Mouse (Mus musculus): Measurements from ENCODE around the gene Snupn. TPM values are rescaled to one million over a fixed set of nuclear protein-coding genes. Genes with fewer than 3 reads are reported as not detected.
A peak's percentile ranks its signal among the peaks of the same experiment; 100 is the strongest.
"Not testable (repeated sequence)": the region's sequence is repeated elsewhere in the genome, so short reads cannot be mapped to it uniquely, and the experiment has no call there.

Gene Snupn
- polyA plus RNA-seq, 1 experiment from 2014 or later, result 30.0 TPM

DNA sequence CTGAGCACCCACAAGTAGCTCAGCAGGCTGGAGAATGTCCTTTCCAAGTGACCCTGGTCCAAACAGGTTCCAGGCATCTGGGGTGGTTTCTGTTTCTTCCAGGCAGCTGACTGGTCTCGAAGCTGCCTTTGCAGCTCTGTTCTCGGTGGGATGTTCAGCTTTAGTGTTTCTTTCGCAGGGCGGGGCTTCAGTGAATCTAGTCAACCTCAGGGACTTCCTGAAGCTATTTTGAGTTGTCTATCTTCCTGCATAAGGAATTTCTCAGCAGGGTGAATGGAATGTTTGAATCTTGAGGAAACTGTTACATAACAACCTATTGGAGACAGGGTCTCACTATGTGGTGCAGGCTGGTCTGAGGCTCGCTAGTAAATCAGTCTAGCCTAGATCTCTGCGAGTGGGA is 29.5 kb downstream of the Snupn start:
- no peak overlapping the region for H3K27ac ChIP-seq
- ATAC-seq, result no peak
- H3K9me3 ChIP-seq (replicated peaks), result no peaks in the 10 kb centered on the region
- no peak overlapping the region for H3K4me2 ChIP-seq
- no peaks in the 10 kb centered on the region for H3K4me1 ChIP-seq
- H3K4me3 ChIP-seq, result no peak overlapping the region
- peaks cover 42% of the 10 kb centered on the region for H3K36me3 ChIP-seq (ENCODE audit: poor library complexity, severe bottlenecking)
- 93% methylated on average over 6 of the region's 6 CpGs for WGBS
- no peaks in the 10 kb centered on the region for H3K27me3 ChIP-seq
- no peak overlapping the region for H3K9ac ChIP-seq

DNA sequence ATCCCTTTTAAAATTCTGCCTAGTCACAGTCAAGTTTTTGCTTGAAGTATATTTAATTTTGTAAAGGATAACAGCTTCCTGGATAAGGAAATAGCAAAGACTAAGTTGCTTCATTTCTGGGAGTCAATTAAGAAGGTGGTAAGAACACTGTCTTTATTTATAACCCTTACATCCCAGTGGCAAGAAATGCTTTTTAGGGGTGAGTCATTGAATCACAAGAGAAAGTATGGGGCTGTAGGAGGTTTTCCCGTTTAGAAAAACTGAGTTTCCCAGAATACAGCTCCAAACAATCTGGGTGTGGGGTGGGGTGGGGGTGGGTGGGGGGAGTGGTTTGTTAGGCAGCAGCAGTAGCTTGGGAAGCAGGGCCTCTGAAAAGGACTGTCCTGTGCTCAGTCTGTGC is 30.8 kb downstream of the Snupn start:
- Histone ChIP-seq H3K36me3 (ENCODE audit: poor library complexity, severe bottlenecking) (peaks cover 39% of the 10 kb centered on the region), H3K4me2 (no peak overlapping the region), H3K9ac (no peak overlapping the region), H3K9me3 (replicated peaks) (no peaks in the 10 kb centered on the region), H3K4me1 (no peaks in the 10 kb centered on the region), H3K27ac (no peak overlapping the region), H3K27me3 (no peaks in the 10 kb centered on the region), H3K4me3 (no peak overlapping the region)
- WGBS, result 58% methylated on average over 1 of the region's 1 CpGs
- ATAC-seq, result no peak

DNA sequence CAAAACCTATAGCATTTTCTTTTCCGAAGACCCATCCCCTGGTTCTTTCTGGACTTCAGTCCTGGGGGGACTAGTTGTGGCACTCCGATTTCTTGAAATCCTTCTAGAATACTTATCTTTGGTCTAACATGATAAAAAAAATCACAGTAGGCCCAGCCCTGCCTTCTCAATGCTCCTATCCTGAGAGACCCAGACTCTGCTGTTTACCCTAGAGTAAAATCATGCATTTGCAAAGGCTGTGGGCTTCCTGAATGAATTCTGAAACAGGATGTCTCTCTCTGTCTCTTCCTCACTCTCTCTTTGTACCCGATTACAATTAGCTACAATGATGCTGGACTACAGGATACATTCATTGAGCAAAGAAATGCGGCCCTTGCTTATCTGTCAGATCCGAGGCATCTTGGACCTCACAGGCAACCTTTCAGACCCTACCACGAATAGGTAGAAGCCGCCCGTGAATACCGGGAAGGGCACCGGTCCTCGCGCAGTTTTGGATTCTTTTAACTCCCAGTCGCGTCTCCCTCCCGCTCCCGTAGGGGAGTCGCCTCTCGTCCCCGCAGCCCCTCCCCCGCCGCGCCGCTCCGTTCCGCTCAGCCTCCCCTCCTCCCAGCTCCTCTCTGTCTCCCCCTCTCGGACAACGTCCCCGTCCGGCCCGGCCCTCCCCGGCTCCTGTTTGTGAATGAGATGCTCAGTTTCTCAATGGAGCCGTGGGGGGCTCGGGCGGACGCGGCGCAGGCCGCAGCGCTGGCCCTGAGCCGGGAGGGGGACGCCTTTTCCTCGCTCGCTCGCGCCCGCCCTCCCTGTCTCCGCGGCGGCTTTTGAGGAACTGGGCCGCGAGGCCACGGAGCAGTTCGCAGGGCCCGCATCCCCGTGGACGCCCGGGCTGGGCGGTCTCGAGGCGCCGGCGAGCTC is 43.9 kb downstream of the Snupn start, which contains the start of gene Ptpn9:
Gene Ptpn9, plus strand, starts transcription at position 638 of the 912 bp plus-strand sequence.
- Histone ChIP-seq H3K4me3 (peak within 1 kb of the TSS; percentile 93), H3K9ac (peak within 1 kb of the TSS; percentile 98), H3K27ac (peak within 1 kb of the TSS; percentile 96), H3K4me1 (peaks cover 12% of the 10 kb centered on the region), H3K4me2 (peak within 1 kb of the TSS; percentile 72), H3K9me3 (replicated peaks) (no peaks in the 10 kb centered on the region), H3K36me3 (ENCODE audit: poor library complexity, severe bottlenecking) (no peaks in the 10 kb centered on the region), H3K27me3 (no peaks in the 10 kb centered on the region)
- WGBS, result 2% methylated on average over 61 of the region's 62 CpGs
- peak; percentile 94 for ATAC-seq

DNA sequence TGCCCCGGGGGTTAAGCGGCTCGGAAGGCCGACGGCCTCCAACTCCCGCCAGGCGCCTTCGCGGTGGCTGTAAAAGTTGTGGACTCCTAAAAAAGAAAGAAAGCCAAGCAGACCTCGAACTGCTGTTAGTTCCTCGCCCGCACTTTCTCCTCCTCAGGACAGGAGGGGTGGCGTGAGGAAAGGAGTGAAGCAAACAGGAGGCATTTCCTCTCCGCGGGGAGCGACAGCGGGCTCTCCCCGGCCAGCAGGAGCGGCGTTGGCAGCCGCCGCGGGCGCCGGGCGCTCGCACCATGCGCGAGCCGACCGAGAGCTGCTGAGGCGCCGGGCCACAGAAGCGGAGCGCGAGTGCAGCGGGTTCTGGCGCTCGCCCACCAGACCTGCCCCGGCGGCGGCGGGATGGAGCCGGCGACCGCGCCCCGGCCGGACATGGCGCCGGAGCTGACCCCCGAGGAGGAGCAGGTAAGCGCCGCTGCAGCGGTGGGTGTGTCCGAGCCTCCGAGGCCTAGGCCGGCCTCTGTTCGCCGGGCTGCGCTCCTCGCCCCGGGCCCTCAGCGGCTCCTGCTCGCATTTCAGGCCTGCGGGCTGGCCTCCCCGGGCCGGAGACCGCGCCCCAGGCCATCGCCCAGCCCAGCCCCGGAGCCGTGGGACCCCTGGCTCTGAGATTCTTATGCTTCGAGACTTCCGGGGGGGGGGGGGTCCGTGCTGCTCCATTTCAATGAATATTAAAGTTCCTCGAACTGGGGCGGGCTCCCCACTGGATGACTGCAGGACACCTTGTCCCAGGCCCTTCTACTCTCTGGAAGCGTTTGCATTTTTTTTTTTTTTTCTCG is 44.7 kb downstream of the Snupn start:
- ATAC-seq, result peak; percentile 71
- H3K4me3 ChIP-seq, result peak overlapping the region; percentile 93
- under 1% methylated on average over 60 of the region's 80 CpGs for WGBS

DNA sequence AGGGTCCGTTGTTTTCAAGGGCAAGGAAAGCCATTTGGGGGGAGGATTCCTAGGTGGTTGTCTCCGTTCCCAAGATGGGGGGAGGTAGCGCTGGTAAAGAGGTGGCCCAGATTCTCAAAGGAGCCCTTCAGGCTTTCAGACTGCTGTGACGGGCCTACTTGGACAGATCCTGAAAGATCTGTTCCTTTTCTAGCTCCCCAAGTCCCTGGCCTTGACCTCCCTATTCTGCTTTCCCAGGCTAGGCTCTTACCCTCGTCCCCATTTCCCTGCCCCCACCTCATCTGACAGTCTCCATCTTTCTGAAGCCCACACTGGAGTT is 45.3 kb downstream of the Snupn start:
- Histone ChIP-seq H3K9me3 (replicated peaks) (no peaks in the 10 kb centered on the region), H3K36me3 (ENCODE audit: poor library complexity, severe bottlenecking) (no peaks in the 10 kb centered on the region), H3K27me3 (no peaks in the 10 kb centered on the region), H3K4me2 (peak overlapping the region; percentile 72), H3K4me3 (peak overlapping the region; percentile 93), H3K9ac (peak overlapping the region; percentile 98), H3K4me1 (peaks cover 12% of the 10 kb centered on the region), H3K27ac (peak overlapping the region; percentile 96)
- WGBS, result 0% methylated on average over 5 of the region's 5 CpGs
- no peak for ATAC-seq

More for the DNA sequence above, 44.7 kb downstream of the Snupn start:
- Histone ChIP-seq H3K4me1 (peaks cover 12% of the 10 kb centered on the region), H3K9ac (peak overlapping the region; percentile 98), H3K27me3 (no peaks in the 10 kb centered on the region), H3K9me3 (replicated peaks) (no peaks in the 10 kb centered on the region), H3K27ac (peak overlapping the region; percentile 96), H3K36me3 (ENCODE audit: poor library complexity, severe bottlenecking) (no peaks in the 10 kb centered on the region), H3K4me2 (peak overlapping the region; percentile 72)

DNA sequence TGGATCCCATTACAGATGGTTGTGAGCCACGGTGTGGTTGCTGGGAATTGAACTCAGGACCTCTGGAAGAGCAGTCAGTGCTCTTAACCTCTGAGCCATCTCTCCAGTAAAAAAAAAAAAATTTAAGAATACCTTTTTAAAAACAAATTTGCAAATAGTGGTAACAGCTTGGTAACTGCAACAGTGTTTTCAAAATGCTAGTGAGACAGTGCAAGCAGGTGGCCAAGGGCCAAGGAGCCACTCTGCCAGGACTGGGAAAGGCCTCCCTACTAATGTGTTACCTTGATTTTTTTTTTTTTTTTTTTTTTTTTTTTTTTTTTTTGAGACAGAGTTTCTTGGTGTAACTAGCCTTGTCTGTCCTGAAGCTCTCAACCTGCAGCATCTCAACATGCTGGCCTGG is 46.5 kb downstream of the Snupn start:
- not testable (repeated sequence) for H3K4me2 ChIP-seq; H3K9me3 ChIP-seq (replicated peaks); H3K27me3 ChIP-seq; H3K9ac ChIP-seq; H3K4me3 ChIP-seq; H3K36me3 ChIP-seq (ENCODE audit: poor library complexity, severe bottlenecking); H3K27ac ChIP-seq; ATAC-seq
- WGBS, result 76% methylated on average over 1 of the region's 1 CpGs
- peaks cover 12% of the 10 kb centered on the region for H3K4me1 ChIP-seq

DNA sequence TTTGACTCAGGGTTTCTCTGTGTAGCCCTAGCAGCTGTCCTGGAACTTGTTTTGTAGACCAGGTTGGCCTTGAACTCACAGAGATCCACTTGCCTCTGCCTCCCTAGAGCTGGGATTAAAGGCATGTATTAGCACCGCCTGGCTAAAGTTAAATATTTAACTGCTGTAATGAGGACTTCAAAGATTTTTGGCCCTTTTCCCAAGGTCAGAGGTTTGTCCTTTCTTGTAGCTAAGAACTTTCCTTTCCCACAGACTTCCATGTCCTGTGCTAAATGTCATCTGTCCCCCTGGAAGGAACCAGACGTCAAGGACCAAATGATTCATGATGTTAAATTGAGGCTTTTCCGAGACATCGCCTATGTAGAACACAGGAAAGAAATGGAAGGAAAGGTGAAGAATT is 52.3 kb downstream of the Snupn start:
- Histone ChIP-seq H3K4me3 (no peak overlapping the region), H3K27me3 (no peaks in the 10 kb centered on the region), H3K27ac (no peak overlapping the region), H3K4me2 (no peak overlapping the region), H3K9ac (no peak overlapping the region), H3K4me1 (no peaks in the 10 kb centered on the region), H3K36me3 (ENCODE audit: poor library complexity, severe bottlenecking) (peaks cover 14% of the 10 kb centered on the region), H3K9me3 (replicated peaks) (no peaks in the 10 kb centered on the region)
- WGBS, result 87% methylated on average over 4 of the region's 4 CpGs
- no peak for ATAC-seq

DNA sequence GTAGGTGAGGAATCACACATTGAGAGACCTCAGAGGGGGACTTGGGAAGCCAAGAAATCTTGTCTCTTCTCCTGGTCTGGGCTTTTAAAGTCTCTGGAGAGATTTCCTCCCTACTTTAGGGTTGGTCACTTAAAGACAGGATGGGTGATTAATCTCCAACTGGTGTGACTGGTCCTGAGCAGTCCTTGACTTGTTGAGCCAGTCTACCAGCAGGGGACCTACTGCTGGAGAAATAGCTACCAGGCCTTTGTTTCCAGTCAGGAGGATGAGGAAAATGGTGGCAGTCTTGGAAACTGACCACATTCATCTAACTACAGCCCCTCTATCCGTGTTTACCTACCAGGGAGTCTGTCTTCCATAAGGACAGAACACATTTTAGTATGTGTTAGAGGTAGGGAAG is 61.7 kb downstream of the Snupn start:
- Histone ChIP-seq H3K4me2 (no peak overlapping the region), H3K4me1 (no peaks in the 10 kb centered on the region), H3K4me3 (no peak overlapping the region), H3K9me3 (replicated peaks) (0 out of 2 replicates have a peak, but pooled peaks cover 5% of the 10 kb centered on the region), H3K27me3 (no peaks in the 10 kb centered on the region), H3K9ac (no peak overlapping the region), H3K27ac (no peak overlapping the region), H3K36me3 (ENCODE audit: poor library complexity, severe bottlenecking) (peaks cover 26% of the 10 kb centered on the region)
- ATAC-seq, result no peak
- 78% methylated on average over 1 of the region's 1 CpGs for WGBS

DNA sequence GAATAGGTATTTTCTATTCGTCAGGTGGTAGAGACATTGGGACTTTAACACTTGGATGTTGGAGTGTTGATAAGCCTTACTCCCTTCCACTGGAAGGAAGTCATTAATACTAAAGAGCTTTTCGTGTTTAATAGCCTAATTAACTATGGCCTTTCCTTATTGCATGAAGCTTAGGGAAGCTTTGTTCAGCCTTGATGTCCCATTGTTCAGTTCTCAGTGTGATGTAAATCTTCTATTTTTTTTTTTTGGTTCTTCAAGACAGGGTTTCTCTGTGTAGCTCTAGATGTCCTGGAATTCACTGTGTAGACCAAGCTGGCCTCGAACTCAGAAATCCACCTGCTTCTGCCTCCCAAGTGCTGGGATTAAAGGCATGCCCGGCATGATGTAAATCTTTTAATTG is 62.2 kb downstream of the Snupn start:
- Histone ChIP-seq H3K36me3 (ENCODE audit: poor library complexity, severe bottlenecking) (peaks cover 21% of the 10 kb centered on the region), H3K4me1 (no peaks in the 10 kb centered on the region), H3K4me2 (no peak overlapping the region), H3K9me3 (replicated peaks) (0 out of 2 replicates have a peak, but pooled peaks cover 5% of the 10 kb centered on the region), H3K27ac (no peak overlapping the region), H3K27me3 (no peaks in the 10 kb centered on the region), H3K4me3 (no peak overlapping the region), H3K9ac (no peak overlapping the region)
- WGBS, result 83% methylated on average over 4 of the region's 4 CpGs
- ATAC-seq, result no peak

DNA sequence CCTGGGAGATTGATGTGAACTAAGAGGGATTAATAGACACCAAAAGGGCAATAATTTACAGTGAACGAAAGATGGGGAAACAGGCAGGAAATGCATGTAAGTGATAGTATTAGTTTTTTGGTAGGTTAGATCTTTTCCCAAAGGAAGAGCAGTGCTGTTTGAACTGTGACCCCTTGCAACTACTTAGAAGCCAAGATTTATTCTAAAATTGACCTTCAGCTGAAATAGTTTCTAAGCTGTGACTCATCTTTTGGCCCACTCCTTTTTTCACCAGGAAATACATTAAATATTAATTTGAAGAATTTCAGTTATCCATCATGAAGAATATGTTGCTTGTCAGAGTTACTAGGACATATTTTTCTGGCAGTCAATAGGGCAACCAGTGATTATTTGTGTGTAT is 63.1 kb downstream of the Snupn start:
- no peaks in the 10 kb centered on the region for H3K27me3 ChIP-seq
- H3K9me3 ChIP-seq (replicated peaks), result 0 out of 2 replicates have a peak, but pooled peaks cover 5% of the 10 kb centered on the region
- H3K27ac ChIP-seq, result no peak overlapping the region
- ATAC-seq, result no peak
- peaks cover 18% of the 10 kb centered on the region for H3K36me3 ChIP-seq (ENCODE audit: poor library complexity, severe bottlenecking)
- no peaks in the 10 kb centered on the region for H3K4me1 ChIP-seq
- no peak overlapping the region for H3K9ac ChIP-seq
- no peak overlapping the region for H3K4me2 ChIP-seq
- H3K4me3 ChIP-seq, result no peak overlapping the region
- WGBS, result 93% methylated on average over 1 of the region's 1 CpGs

DNA sequence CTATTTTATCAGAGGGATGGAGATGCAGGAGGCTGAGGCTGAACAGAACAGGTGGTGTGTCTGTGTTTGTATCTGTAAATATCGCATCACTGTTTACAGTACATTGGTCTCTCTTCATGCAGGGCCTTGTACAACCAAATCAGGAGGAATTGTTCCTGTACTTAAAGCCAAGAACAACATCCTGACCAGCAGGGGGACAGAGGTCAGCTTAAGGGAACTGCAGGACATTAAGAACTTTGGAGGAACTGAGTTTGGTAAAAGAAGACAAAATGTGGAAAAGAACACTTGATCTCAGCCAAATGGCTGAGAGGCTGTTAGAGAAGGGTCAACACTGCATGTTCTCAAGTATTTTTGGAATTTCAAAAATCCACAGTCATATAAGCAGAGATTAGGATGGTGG is 64.1 kb downstream of the Snupn start:
- no peak overlapping the region for H3K9ac ChIP-seq
- H3K27me3 ChIP-seq, result no peaks in the 10 kb centered on the region
- H3K9me3 ChIP-seq (replicated peaks), result 0 out of 2 replicates have a peak, but pooled peaks cover 5% of the 10 kb centered on the region
- WGBS, result 88% methylated on average over 1 of the region's 1 CpGs
- no peak overlapping the region for H3K4me2 ChIP-seq
- no peaks in the 10 kb centered on the region for H3K4me1 ChIP-seq
- H3K36me3 ChIP-seq (ENCODE audit: poor library complexity, severe bottlenecking), result peaks cover 19% of the 10 kb centered on the region
- no peak overlapping the region for H3K27ac ChIP-seq
- no peak for ATAC-seq
- no peak overlapping the region for H3K4me3 ChIP-seq

DNA sequence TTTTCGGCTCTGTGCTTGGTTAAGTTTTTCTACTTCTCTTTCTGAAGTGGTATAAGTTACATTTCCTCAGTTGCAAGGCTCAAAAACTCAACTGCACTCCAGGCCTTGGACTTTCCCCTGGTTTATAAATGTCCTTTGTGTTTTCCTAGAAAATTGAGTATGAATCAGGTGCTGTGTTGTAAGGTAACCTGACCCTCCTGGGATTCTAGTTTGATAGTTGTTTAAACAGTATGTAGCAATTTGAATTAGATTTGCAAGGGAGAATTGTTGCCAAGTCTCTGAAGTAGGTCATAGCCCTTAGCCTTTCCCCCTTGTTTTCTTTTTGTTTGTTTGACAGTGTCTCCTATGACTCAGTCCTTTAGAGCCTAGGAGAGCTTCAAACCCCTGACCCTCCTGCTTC is 67.0 kb downstream of the Snupn start:
- WGBS, result 83% methylated on average over 1 of the region's 1 CpGs
- H3K9ac ChIP-seq, result no peak overlapping the region
- no peak overlapping the region for H3K27ac ChIP-seq
- H3K4me3 ChIP-seq, result no peak overlapping the region
- no peaks in the 10 kb centered on the region for H3K27me3 ChIP-seq
- no peaks in the 10 kb centered on the region for H3K4me1 ChIP-seq
- no peak for ATAC-seq
- H3K4me2 ChIP-seq, result no peak overlapping the region
- H3K36me3 ChIP-seq (ENCODE audit: poor library complexity, severe bottlenecking), result peaks cover 39% of the 10 kb centered on the region
- H3K9me3 ChIP-seq (replicated peaks), result 0 out of 2 replicates have a peak, but pooled peaks cover 5% of the 10 kb centered on the region
